Mouse (Mus musculus): ENCODE measurements around the gene Napepld. TPM values are rescaled to one million over a fixed set of nuclear protein-coding genes. Genes with fewer than 3 reads are reported as not detected.

Napepld gene
- polyA plus RNA-seq, 1 experiment: 7.4 TPM

GRCm38 (mm10) chr5:21687042-21687441 is 14.2 kb downstream of the Napepld start:
- Histone ChIP-seq H3K4me3 (replicated peaks; ENCODE audit: insufficient read depth, low read depth, low read length) (no peak overlapping the region), H3K27me3 (ENCODE audit: control insufficient read depth, insufficient read depth, low read length) (no peaks in the 10 kb centered on the region), H3K27ac (ENCODE audit: insufficient read depth, low read length) (no peak overlapping the region), H3K4me1 (ENCODE audit: control insufficient read depth, insufficient read depth, low read length) (no peaks in the 10 kb centered on the region)
- no peak for DNase-seq
- no peak for TF ChIP-seq POLR2A (IDR thresholded peaks at IDR 0.05; ENCODE audit: borderline replicate concordance, insufficient read depth, low read length)
- no peak for TF ChIP-seq CTCF (IDR thresholded peaks at IDR 0.05; ENCODE audit: borderline replicate concordance, insufficient read depth, low read depth, low read length)
- 70% methylated on average over 4 of the region's 4 CpGs for WGBS

GRCm38 (mm10) chr5:21685001-21685400 is 16.2 kb downstream of the Napepld start:
- no peaks in the 10 kb centered on the region for H3K4me1 ChIP-seq (ENCODE audit: control insufficient read depth, insufficient read depth, low read length)
- DNase-seq: no peak
- no peak overlapping the region for H3K27ac ChIP-seq (ENCODE audit: insufficient read depth, low read length)
- TF ChIP-seq CTCF (IDR thresholded peaks at IDR 0.05; ENCODE audit: borderline replicate concordance, insufficient read depth, low read depth, low read length) (no peak), POLR2A (IDR thresholded peaks at IDR 0.05; ENCODE audit: borderline replicate concordance, insufficient read depth, low read length) (no peak)
- 79% methylated on average over 10 of the region's 10 CpGs for WGBS
- H3K4me3 ChIP-seq (replicated peaks; ENCODE audit: insufficient read depth, low read depth, low read length): no peak overlapping the region
- no peaks in the 10 kb centered on the region for H3K27me3 ChIP-seq (ENCODE audit: control insufficient read depth, insufficient read depth, low read length)

GRCm38 (mm10) chr5:21683811-21684210 is 17.4 kb downstream of the Napepld start:
- H3K4me1 ChIP-seq (ENCODE audit: control insufficient read depth, insufficient read depth, low read length): no peaks in the 10 kb centered on the region
- H3K27ac ChIP-seq (ENCODE audit: insufficient read depth, low read length): no peak overlapping the region
- no peak for DNase-seq
- H3K4me3 ChIP-seq (replicated peaks; ENCODE audit: insufficient read depth, low read depth, low read length): no peak overlapping the region
- 91% methylated on average over 9 of the region's 9 CpGs for WGBS
- no peak for TF ChIP-seq CTCF (IDR thresholded peaks at IDR 0.05; ENCODE audit: borderline replicate concordance, insufficient read depth, low read depth, low read length)
- TF ChIP-seq POLR2A (IDR thresholded peaks at IDR 0.05; ENCODE audit: borderline replicate concordance, insufficient read depth, low read length): no peak
- no peaks in the 10 kb centered on the region for H3K27me3 ChIP-seq (ENCODE audit: control insufficient read depth, insufficient read depth, low read length)

GRCm38 (mm10) chr5:21680940-21681339 is 20.3 kb downstream of the Napepld start:
- TF ChIP-seq POLR2A (IDR thresholded peaks at IDR 0.05; ENCODE audit: borderline replicate concordance, insufficient read depth, low read length): no peak
- no peak for TF ChIP-seq CTCF (IDR thresholded peaks at IDR 0.05; ENCODE audit: borderline replicate concordance, insufficient read depth, low read depth, low read length)
- 79% methylated on average over 5 of the region's 5 CpGs for WGBS
- no peak for DNase-seq
- Histone ChIP-seq H3K27ac (ENCODE audit: insufficient read depth, low read length) (no peak overlapping the region), H3K27me3 (ENCODE audit: control insufficient read depth, insufficient read depth, low read length) (no peaks in the 10 kb centered on the region), H3K4me3 (replicated peaks; ENCODE audit: insufficient read depth, low read depth, low read length) (no peak overlapping the region), H3K4me1 (ENCODE audit: control insufficient read depth, insufficient read depth, low read length) (no peaks in the 10 kb centered on the region)

- no peak overlapping the region for H3K27ac ChIP-seq (ENCODE audit: insufficient read depth, low read length)
- no peak for DNase-seq
These were observed 21.2 kb downstream of the Napepld start for GRCm38 (mm10) chr5:21680029-21680428.

GRCm38 (mm10) chr5:21678363-21678762 is 22.8 kb downstream of the Napepld start:
- Histone ChIP-seq H3K27ac (ENCODE audit: insufficient read depth, low read length) (no peak overlapping the region), H3K4me3 (replicated peaks; ENCODE audit: insufficient read depth, low read depth, low read length) (no peak overlapping the region), H3K27me3 (ENCODE audit: control insufficient read depth, insufficient read depth, low read length) (no peaks in the 10 kb centered on the region), H3K4me1 (ENCODE audit: control insufficient read depth, insufficient read depth, low read length) (no peaks in the 10 kb centered on the region)
- DNase-seq: no peak
- WGBS: 97% methylated on average over 9 of the region's 9 CpGs
- TF ChIP-seq POLR2A (IDR thresholded peaks at IDR 0.05; ENCODE audit: borderline replicate concordance, insufficient read depth, low read length): no peak
- TF ChIP-seq CTCF (IDR thresholded peaks at IDR 0.05; ENCODE audit: borderline replicate concordance, insufficient read depth, low read depth, low read length): no peak

More at GRCm38 (mm10) chr5:21680029-21680428, 21.2 kb downstream of the Napepld start:
- 66% methylated on average over 4 of the region's 4 CpGs for WGBS
- Histone ChIP-seq H3K27me3 (ENCODE audit: control insufficient read depth, insufficient read depth, low read length) (no peaks in the 10 kb centered on the region), H3K4me1 (ENCODE audit: control insufficient read depth, insufficient read depth, low read length) (no peaks in the 10 kb centered on the region), H3K4me3 (replicated peaks; ENCODE audit: insufficient read depth, low read depth, low read length) (no peak overlapping the region)
- TF ChIP-seq CTCF (IDR thresholded peaks at IDR 0.05; ENCODE audit: borderline replicate concordance, insufficient read depth, low read depth, low read length) (no peak), POLR2A (IDR thresholded peaks at IDR 0.05; ENCODE audit: borderline replicate concordance, insufficient read depth, low read length) (no peak)

- H3K27me3 ChIP-seq (ENCODE audit: control insufficient read depth, insufficient read depth, low read length): no peaks in the 10 kb centered on the region
- WGBS: 90% methylated on average over 6 of the region's 6 CpGs
- no peaks in the 10 kb centered on the region for H3K4me1 ChIP-seq (ENCODE audit: control insufficient read depth, insufficient read depth, low read length)
- no peak for DNase-seq
- no peak overlapping the region for H3K27ac ChIP-seq (ENCODE audit: insufficient read depth, low read length)
- no peak for TF ChIP-seq CTCF (IDR thresholded peaks at IDR 0.05; ENCODE audit: borderline replicate concordance, insufficient read depth, low read depth, low read length)
- no peak for TF ChIP-seq POLR2A (IDR thresholded peaks at IDR 0.05; ENCODE audit: borderline replicate concordance, insufficient read depth, low read length)
- no peak overlapping the region for H3K4me3 ChIP-seq (replicated peaks; ENCODE audit: insufficient read depth, low read depth, low read length)
These were observed 23.3 kb downstream of the Napepld start for GRCm38 (mm10) chr5:21677939-21678338.

GRCm38 (mm10) chr5:21675494-21675893 is 25.7 kb downstream of the Napepld start:
- WGBS: 97% methylated on average over 23 of the region's 23 CpGs
- no peak overlapping the region for H3K4me3 ChIP-seq (replicated peaks; ENCODE audit: insufficient read depth, low read depth, low read length)
- DNase-seq: no peak
- H3K27me3 ChIP-seq (ENCODE audit: control insufficient read depth, insufficient read depth, low read length): no peaks in the 10 kb centered on the region
- no peak overlapping the region for H3K27ac ChIP-seq (ENCODE audit: insufficient read depth, low read length)
- TF ChIP-seq CTCF (IDR thresholded peaks at IDR 0.05; ENCODE audit: borderline replicate concordance, insufficient read depth, low read depth, low read length) (no peak), POLR2A (IDR thresholded peaks at IDR 0.05; ENCODE audit: borderline replicate concordance, insufficient read depth, low read length) (no peak)
- no peaks in the 10 kb centered on the region for H3K4me1 ChIP-seq (ENCODE audit: control insufficient read depth, insufficient read depth, low read length)
